Mouse (Mus musculus) gastrocnemius, postnatal 10 days (tissue): ENCODE measurements around the gene Arid5b. TPM values are rescaled to one million over a fixed set of nuclear protein-coding genes. Genes with fewer than 3 reads are reported as not detected.

ENCODE experiments used
- DNase-seq: peaks from one replicate; pipeline ENCODE4 v3.0.0; 2021; ENCODE audit warnings: mixed read lengths
- total RNA-seq, 2 experiments: library from RNA; stranded (reverse); gene quantifications; 2 replicates each; pipeline ENCODE4 v1.2.3; 2021

The Arid5b gene
- total RNA-seq, 2 experiments from 2014 or later: 24.8 to 30.5 TPM

GRCm38 (mm10) chr10:68086973-68087372 lies 191.6 kb downstream of the Arid5b start:
- no peak for DNase-seq

GRCm38 (mm10) chr10:68085574-68085973 lies 193.0 kb downstream of the Arid5b start:
- no peak for DNase-seq

GRCm38 (mm10) chr10:68081712-68082111 lies 196.8 kb downstream of the Arid5b start:
- no peak for DNase-seq

GRCm38 (mm10) chr10:68079910-68080670 lies 198.4 kb downstream of the Arid5b start:
- no peak for DNase-seq

GRCm38 (mm10) chr10:68078708-68079107 lies 199.8 kb downstream of the Arid5b start:
- DNase-seq: no peak

GRCm38 (mm10) chr10:68075181-68075580 lies 203.4 kb downstream of the Arid5b start:
- no peak for DNase-seq

- DNase-seq: no peak
Measured at GRCm38 (mm10) chr10:68074291-68074690, 204.2 kb downstream of the Arid5b start.

GRCm38 (mm10) chr10:68072626-68073025 lies 205.9 kb downstream of the Arid5b start:
- DNase-seq: no peak

GRCm38 (mm10) chr10:68071041-68071440 lies 207.5 kb downstream of the Arid5b start:
- DNase-seq: no peak

- DNase-seq: no peak
Measured at GRCm38 (mm10) chr10:68068426-68068825, 210.1 kb downstream of the Arid5b start.

GRCm38 (mm10) chr10:68067961-68068360 lies 210.6 kb downstream of the Arid5b start:
- DNase-seq: no peak

GRCm38 (mm10) chr10:68066173-68066572 lies 212.4 kb downstream of the Arid5b start:
- DNase-seq: no peak

GRCm38 (mm10) chr10:68064571-68064970 lies 214.0 kb downstream of the Arid5b start:
- no peak for DNase-seq

GRCm38 (mm10) chr10:68063806-68064545 lies 214.6 kb downstream of the Arid5b start:
- no peak for DNase-seq

- no peak for DNase-seq
Measured at GRCm38 (mm10) chr10:68061249-68061615, 217.3 kb downstream of the Arid5b start.

- DNase-seq: peak; percentile 41
Measured at GRCm38 (mm10) chr10:68060590-68061248, 217.8 kb downstream of the Arid5b start.

GRCm38 (mm10) chr10:68058378-68058777 lies 220.2 kb downstream of the Arid5b start:
- no peak for DNase-seq

- no peak for DNase-seq
Measured at GRCm38 (mm10) chr10:68057841-68058240, 220.7 kb downstream of the Arid5b start.

GRCm38 (mm10) chr10:68054706-68055105 lies 223.8 kb downstream of the Arid5b start:
- no peak for DNase-seq

- no peak for DNase-seq
Measured at GRCm38 (mm10) chr10:68054131-68054530, 224.4 kb downstream of the Arid5b start.

GRCm38 (mm10) chr10:68052307-68052706 lies 226.2 kb downstream of the Arid5b start:
- no peak for DNase-seq

- DNase-seq: no peak
Measured at GRCm38 (mm10) chr10:68051316-68051933, 227.1 kb downstream of the Arid5b start.

- DNase-seq: no peak
Measured at GRCm38 (mm10) chr10:68050882-68051281, 227.7 kb downstream of the Arid5b start.
